Mouse (Mus musculus) liver, postnatal 0 days (tissue): Measurements from ENCODE around the gene Kidins220.

ENCODE experiments used
- CTCF ChIP-seq: sonication (generic); IDR thresholded peaks from 2 replicates; pipeline ENCODE4 v1.5.1; 2016; ENCODE audit warnings: antibody characterized with exemption, low read depth
- EP300 ChIP-seq: IDR thresholded peaks from 2 replicates; pipeline ENCODE4 v1.6.1; 2016; ENCODE audit warnings: antibody characterized with exemption, low read depth, mild to moderate bottlenecking

DNA sequence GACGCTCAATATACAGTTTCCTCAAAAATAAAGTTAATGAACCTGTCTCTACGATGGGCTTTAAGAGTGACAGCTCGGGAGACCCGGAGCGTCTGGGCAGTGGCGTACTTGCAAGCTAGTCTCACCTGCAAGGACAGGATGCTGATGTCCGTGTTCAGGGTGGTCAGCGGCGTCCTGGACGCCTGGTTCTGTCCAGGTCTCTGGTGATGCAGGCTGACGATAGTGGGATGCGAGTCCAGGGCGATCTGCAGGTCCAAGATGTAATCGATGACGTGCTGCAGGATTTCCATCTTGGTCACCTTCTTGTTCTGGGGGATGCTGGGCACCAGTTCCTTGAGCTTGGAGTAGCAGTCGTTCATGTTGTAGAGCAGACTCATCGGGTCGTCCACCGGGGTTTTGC, 120.8 kb downstream of the Kidins220 start:
- no peak for TF ChIP-seq CTCF
- no peak for TF ChIP-seq EP300
